Mouse (Mus musculus) bone marrow, adult 2 months (tissue): ENCODE measurements at regions not wholly inside any gene's neighbourhood (a gene's known extent, or its start where the extent isn't known, plus 50 kb on each side); places are given as distances from the start of the nearest gene placed in this dataset.

Source experiments
- H3K27ac ChIP-seq: fragments of 200-500 bp; 2 replicates; pipeline ENCODE4 v1.5.1; 2012; ENCODE audit warnings: low read depth, mild to moderate bottlenecking, control low read depth, inconsistent platforms, low read length; ENCODE audit not compliant: control insufficient read depth, poor library complexity, insufficient read depth
- H3K4me1 ChIP-seq: fragments of 200-500 bp; 2 replicates; pipeline ENCODE4 v1.6.1; 2011; ENCODE audit warnings: low read length; ENCODE audit not compliant: control insufficient read depth, insufficient read depth
- H3K4me3 ChIP-seq: fragments of 200-500 bp; replicated peaks from 2 replicates; pipeline ENCODE3; 2011; ENCODE audit warnings: mild to moderate bottlenecking, low read depth, low read length, control low read depth; ENCODE audit not compliant: control insufficient read depth
- CTCF ChIP-seq: fragments of 200-500 bp; IDR thresholded peaks from 2 replicates; pipeline ENCODE4 v1.5.1; 2011; ENCODE audit warnings: low read length, control low read depth; ENCODE audit not compliant: control insufficient read depth, insufficient read depth
- POLR2A ChIP-seq: fragments of 200-500 bp; IDR thresholded peaks from 2 replicates; pipeline ENCODE4 v1.6.1; 2011; ENCODE audit warnings: low read depth, mild to moderate bottlenecking, control low read depth, low read length, borderline replicate concordance; ENCODE audit not compliant: control insufficient read depth
- WGBS: fragments of 180-500 bp; shearing (Covaris S2); methylation state at CpG from one replicate; pipeline ENCODE4 v1.1.7; 2018; 5-methylcytosine and 5-hydroxymethylcytosine counted together

DNA sequence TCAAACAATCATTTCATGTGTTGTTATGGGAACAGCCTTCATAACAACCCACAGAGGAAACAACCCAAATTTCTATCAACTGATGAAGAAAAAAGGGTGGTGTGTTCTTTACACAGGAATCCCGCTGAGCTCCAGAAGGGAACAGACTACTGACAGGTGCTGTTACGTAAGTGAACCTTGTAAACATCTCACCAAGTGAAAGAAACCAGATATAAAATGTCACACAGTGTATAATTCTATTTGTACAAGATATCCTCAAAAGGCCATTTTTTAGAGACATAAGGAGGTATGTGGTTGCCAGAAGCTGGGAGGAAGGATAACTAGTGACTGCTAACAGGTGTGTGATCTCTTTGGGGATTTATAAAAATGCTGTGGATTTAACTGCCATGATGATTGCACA lies 119.9 kb downstream of the Plod2 start:
- no peak overlapping the region for H3K4me3 ChIP-seq
- TF ChIP-seq CTCF: no peak
- no peak for TF ChIP-seq POLR2A
- no peaks in the 10 kb centered on the region for H3K4me1 ChIP-seq
- no peak overlapping the region for H3K27ac ChIP-seq
- WGBS: 74% methylated on average over 2 of the region's 2 CpGs

DNA sequence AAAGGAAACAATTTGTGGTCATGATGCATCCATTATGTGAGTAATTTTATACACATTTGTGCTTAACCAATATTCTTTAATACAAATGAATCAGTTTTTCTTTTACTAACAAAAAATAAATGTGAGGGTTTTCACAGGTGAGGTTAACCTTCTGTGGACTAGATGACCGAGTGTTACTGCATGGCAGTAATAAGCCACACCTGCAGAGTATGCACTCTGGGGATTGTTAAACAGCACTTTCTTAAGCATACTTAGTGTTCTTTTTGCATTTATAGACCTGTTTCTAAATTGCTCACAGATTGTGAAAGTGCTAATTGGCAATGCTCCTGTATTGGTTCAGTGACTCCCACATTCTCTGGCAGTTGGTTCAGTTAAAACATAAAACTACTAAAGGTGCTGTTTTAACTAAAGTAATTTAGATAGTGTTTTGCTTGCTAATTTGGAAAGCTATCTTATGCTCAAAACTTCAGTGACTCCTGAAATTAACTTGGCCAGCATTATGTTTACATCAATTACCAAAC lies 125.4 kb downstream of the Plod2 start:
- no peaks in the 10 kb centered on the region for H3K4me1 ChIP-seq
- H3K27ac ChIP-seq: no peak overlapping the region
- no peak overlapping the region for H3K4me3 ChIP-seq
- 69% methylated on average over 1 of the region's 1 CpGs for WGBS
- no peak for TF ChIP-seq CTCF
- TF ChIP-seq POLR2A: no peak

DNA sequence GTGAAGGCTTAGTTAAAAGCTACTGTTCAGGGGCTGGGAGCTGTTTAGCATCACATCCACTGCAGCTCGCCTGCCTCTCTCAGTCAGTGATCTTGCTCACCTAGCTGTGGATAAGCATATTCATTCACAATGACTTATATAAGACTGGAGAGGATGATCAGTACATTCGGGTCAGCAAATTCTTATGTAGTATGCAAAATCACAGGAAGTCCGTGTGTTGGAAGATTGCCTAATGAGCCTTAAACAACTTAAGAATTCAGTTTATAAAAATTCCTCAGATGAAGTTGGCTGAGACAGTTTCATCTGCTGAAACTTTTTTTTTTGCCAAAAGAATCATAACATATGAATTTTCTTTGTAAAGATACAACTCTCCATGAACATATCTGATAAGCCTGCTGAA lies 129.9 kb downstream of the Plod2 start:
- H3K4me1 ChIP-seq: no peaks in the 10 kb centered on the region
- WGBS: 63% methylated on average over 3 of the region's 3 CpGs
- no peak overlapping the region for H3K27ac ChIP-seq
- TF ChIP-seq POLR2A: no peak
- no peak for TF ChIP-seq CTCF
- no peak overlapping the region for H3K4me3 ChIP-seq

DNA sequence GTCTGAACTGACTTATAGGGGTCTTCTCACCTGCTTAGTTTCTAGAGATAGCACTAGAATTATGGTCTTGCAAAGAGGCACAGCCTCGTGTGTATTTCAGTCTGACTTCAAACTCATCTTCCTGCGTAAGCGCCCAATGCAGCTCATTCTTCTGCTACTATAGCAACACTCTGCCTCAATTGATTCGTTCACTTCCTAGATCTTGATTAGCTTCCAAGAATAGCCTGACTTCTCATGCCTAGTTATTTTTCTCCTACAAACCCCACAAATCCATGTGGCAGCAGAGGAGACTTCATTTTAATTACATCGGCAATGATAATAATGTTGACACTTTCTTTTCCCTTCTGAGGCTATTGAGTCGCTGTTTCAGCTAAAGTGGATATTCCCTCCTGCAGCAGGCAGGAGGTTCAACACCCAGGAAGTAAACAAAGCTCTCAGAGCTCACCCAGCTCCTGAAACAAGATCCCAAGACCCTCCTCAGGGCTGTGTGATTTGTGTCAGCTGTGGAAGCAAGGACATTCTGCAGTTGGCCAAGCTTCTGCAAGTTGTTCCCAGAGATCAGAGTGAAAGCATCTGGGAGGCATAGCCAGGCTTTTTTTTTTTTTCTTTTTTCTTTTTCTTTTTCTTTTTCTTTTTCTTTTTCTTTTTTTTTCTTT lies 152.5 kb downstream of the Plod2 start:
- H3K4me3 ChIP-seq: no peak overlapping the region

DNA sequence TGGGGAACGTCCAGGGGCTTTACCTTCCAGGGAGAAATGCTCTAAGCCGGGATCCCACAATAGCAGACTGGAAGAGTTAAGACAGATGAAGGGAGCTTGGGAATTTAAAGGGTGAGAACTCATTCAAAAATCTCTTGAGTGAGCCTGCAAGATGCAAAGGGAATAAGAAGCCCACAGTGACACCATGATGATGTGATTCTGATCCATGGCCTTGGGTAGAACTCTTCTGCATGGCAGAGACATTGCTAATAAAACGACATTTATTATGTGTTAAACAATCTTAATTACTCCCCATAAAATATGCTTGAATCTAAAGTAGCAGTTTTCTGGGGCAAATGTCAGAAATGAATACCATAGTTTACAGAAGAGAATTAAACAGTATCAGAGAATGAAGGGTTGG lies 155.9 kb downstream of the Plod2 start:
- Histone ChIP-seq H3K4me3 (no peak overlapping the region), H3K4me1 (no peaks in the 10 kb centered on the region), H3K27ac (no peak overlapping the region)
- no peak for TF ChIP-seq CTCF
- TF ChIP-seq POLR2A: no peak
- WGBS: 71% methylated on average over 3 of the region's 3 CpGs

More for the DNA sequence above, 152.5 kb downstream of the Plod2 start:
- TF ChIP-seq CTCF (no peak), POLR2A (no peak)
- 69% methylated on average over 6 of the region's 6 CpGs for WGBS
- H3K4me1 ChIP-seq: no peaks in the 10 kb centered on the region
- no peak overlapping the region for H3K27ac ChIP-seq

DNA sequence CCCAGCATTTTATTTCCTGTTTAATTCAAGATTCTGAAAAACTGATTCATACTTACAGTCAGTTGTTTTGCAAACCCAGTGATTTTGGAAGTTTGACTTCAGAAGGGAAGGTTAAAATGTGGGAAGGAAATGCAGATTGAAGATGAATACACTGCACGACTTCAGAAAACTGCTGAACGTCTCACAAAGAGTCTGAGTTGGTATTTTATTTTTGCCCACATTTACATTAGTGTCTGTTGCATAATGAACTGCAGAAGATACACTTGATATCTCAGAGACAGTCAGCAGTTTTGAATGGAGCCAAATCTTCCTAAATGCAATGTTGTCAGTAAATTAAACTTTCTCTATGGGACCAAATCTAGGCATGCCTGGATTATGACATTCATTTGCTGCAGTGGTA lies 162.7 kb downstream of the Plod2 start:
- H3K4me1 ChIP-seq: no peaks in the 10 kb centered on the region
- no peak overlapping the region for H3K4me3 ChIP-seq
- no peak for TF ChIP-seq CTCF
- no peak for TF ChIP-seq POLR2A
- 59% methylated on average over 2 of the region's 2 CpGs for WGBS
- no peak overlapping the region for H3K27ac ChIP-seq

DNA sequence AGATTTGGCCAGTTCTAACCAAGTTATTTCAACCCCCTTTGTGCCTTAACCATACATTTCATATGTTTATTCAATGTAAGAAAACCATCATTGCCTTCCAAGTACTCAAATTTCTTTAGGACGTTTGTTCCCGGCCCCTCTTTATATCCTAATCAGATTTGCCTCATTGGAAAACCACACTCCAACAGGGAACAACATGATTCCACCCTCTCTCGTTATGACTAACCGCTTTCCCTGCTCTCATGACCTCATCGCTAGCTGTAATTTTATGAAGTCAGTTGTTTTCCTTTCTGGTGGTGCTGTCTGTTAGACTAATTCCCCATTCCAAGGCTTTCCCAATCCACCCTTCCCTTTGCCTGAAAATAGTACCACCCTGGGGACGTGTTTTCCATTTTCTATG lies 165.0 kb downstream of the Plod2 start:
- H3K4me3 ChIP-seq: no peak overlapping the region
- no peaks in the 10 kb centered on the region for H3K4me1 ChIP-seq
- no peak for TF ChIP-seq POLR2A
- TF ChIP-seq CTCF: no peak
- H3K27ac ChIP-seq: no peak overlapping the region
- WGBS: 82% methylated on average over 6 of the region's 6 CpGs

DNA sequence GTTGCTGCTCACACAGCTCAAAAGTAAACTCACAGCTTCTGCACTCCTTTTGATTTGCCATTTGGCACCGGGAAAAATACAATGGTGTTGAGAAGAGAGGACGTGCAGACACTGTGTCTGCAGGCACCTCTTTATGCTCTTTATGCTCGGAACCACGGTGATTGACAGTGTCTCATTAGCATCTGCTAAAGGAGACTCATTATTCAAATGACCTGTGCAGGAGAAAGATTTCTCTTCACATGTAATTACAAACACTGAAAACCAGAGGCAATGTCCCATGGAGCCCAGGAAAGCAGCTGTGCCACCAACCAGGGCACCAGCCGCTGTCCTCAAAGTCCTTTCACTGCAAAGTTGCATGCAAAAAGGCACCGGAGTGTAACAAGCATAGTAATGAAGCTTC lies 175.2 kb downstream of the Plod2 start:
- Histone ChIP-seq H3K4me3 (no peak overlapping the region), H3K4me1 (no peaks in the 10 kb centered on the region), H3K27ac (no peak overlapping the region)
- 73% methylated on average over 6 of the region's 6 CpGs for WGBS
- TF ChIP-seq CTCF (no peak), POLR2A (no peak)

DNA sequence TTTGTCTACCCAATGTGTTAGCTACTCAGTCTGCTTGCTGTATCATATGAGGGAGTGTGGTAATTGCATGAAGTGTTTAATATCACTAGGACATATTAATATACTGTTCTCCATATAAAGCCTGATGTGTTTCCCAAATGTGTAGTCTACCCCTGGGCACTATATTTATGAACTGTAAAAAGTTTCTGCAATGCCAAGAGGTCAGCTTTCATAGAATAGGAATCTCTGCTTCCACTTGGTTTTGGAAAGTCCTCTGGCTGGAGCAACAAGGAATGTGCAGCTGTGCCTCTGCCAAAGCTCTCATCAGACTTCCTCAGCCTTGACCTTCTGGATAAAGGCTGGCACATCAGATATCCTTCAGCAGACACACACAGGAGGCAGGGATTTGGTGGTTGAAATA lies 176.3 kb downstream of the Plod2 start:
- Histone ChIP-seq H3K27ac (no peak overlapping the region), H3K4me1 (no peaks in the 10 kb centered on the region), H3K4me3 (no peak overlapping the region)
- TF ChIP-seq POLR2A: no peak
- TF ChIP-seq CTCF: no peak
